ENCODE assay signal across 9 mouse cellular contexts in the genomic region with DNA sequence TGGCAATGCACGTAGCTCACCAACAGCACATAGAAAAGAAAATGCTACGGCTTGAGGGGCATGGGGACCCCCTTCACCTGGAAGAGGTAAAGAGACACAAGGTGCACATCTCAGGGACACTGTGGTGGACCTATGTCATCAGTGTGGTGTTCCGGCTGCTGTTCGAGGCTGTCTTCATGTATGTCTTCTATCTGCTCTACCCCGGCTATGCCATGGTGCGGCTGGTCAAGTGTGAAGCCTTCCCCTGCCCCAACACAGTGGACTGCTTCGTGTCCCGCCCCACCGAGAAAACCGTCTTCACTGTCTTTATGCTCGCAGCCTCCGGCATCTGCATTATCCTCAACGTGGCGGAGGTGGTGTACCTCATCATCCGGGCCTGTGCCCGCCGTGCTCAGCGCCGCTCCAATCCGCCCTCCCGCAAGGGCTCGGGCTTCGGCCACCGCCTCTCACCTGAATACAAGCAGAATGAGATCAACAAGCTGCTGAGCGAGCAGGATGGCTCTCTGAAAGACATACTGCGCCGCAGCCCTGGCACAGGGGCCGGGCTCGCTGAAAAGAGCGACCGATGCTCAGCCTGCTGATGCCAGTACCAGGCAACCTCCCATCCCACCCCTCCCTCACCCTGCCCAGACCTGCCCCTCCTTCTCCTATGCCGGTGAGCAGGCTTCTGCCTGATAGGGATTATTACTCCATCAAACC. TPM values are rescaled to one million over a fixed set of nuclear protein-coding genes. Genes with fewer than 3 reads are reported as not detected.
A peak's percentile ranks its signal among the peaks of the same experiment; 100 is the strongest.
DNase-seq lines count a peak whose midpoint lies in the region; ATAC-seq and TF ChIP-seq lines count a peak whose summit lies in the region.
"Had no signal": no experiment of that assay in that cellular context is flagged by ENCODE, and none has a peak within 500 bp of the region (broad histone marks: within the 10 kb centered on the region; RNA-seq: fewer than 3 reads in every experiment).

No protein-coding gene starts in this region.

- TF ChIP-seq POLR2A in ES-Bruce4 (IDR thresholded peaks at IDR 0.05; ENCODE audit: insufficient read depth, low read length) = no peak

- TF ChIP-seq EP300 in ES-Bruce4 (IDR thresholded peaks at IDR 0.05; ENCODE audit: insufficient read depth, low read depth, low read length) = no peak

- no peak for ATAC-seq in heart, embryonic 13.5 days (ENCODE audit: extremely low read depth, insufficient number of reproducible peaks, low FRiP score, low TSS enrichment)
- ATAC-seq in embryonic facial prominence, embryonic 12.5 days (ENCODE audit: insufficient number of reproducible peaks, insufficient read depth, low FRiP score, low TSS enrichment) = no peak
- no peak for ATAC-seq in liver, embryonic 12.5 days

- 0 out of 2 replicates have a peak, but pooled peaks cover 3% of the 10 kb centered on the region for H3K4me1 ChIP-seq in heart, embryonic 13.5 days
- peaks cover 2% of the 10 kb centered on the region for H3K4me1 ChIP-seq in ES-Bruce4 (ENCODE audit: control insufficient read depth, insufficient read depth, low read length)
- no peaks in the 10 kb centered on the region for H3K4me1 ChIP-seq in embryonic facial prominence, embryonic 12.5 days
- 0 out of 2 replicates have a peak, but pooled peaks cover 7% of the 10 kb centered on the region for H3K4me1 ChIP-seq in liver, embryonic 12.5 days

- no peak overlapping the region for H3K27ac ChIP-seq in heart, embryonic 13.5 days (replicated peaks)
- H3K27ac ChIP-seq in ES-Bruce4 (ENCODE audit: insufficient read depth, low read length) = no peak overlapping the region
- H3K27ac ChIP-seq in embryonic facial prominence, embryonic 12.5 days = no peak overlapping the region
- no peak overlapping the region for H3K27ac ChIP-seq in liver, embryonic 12.5 days

- no peaks in the 10 kb centered on the region for H3K36me3 ChIP-seq in heart, embryonic 13.5 days
- no peaks in the 10 kb centered on the region for H3K36me3 ChIP-seq in ES-Bruce4 (ENCODE audit: control insufficient read depth, insufficient read depth, low read length, poor library complexity, severe bottlenecking)
- H3K36me3 ChIP-seq in embryonic facial prominence, embryonic 12.5 days = no peaks in the 10 kb centered on the region
- H3K36me3 ChIP-seq in liver, embryonic 12.5 days = no peaks in the 10 kb centered on the region

- peak overlapping the region; percentile 62 for H3K4me2 ChIP-seq in heart, embryonic 13.5 days
- H3K4me2 ChIP-seq in embryonic facial prominence, embryonic 12.5 days (replicated peaks) = peak overlapping the region; percentile 39
- H3K4me2 ChIP-seq in liver, embryonic 12.5 days = 0 out of 2 replicates have a peak overlapping the region, but pooled peaks have one; percentile 3

- peak overlapping the region; percentile 28; the same call in 1 of the 2 replicates for H3K9ac ChIP-seq in heart, embryonic 13.5 days
- H3K9ac ChIP-seq in ES-Bruce4 (ENCODE audit: low read depth, poor library complexity, severe bottlenecking) = peak overlapping the region; percentile 50
- no peak overlapping the region for H3K9ac ChIP-seq in embryonic facial prominence, embryonic 12.5 days
- H3K9ac ChIP-seq in liver, embryonic 12.5 days = no peak overlapping the region

- TF ChIP-seq CTCF in ES-Bruce4 (IDR thresholded peaks at IDR 0.05; ENCODE audit: low read depth, low read length) = no peak

- H3K27me3 ChIP-seq in heart, embryonic 13.5 days (replicated peaks) = peaks cover 82% of the 10 kb centered on the region
- no peaks in the 10 kb centered on the region for H3K27me3 ChIP-seq in ES-Bruce4 (ENCODE audit: control insufficient read depth, insufficient read depth, low read length, poor library complexity, severe bottlenecking)
- H3K27me3 ChIP-seq in embryonic facial prominence, embryonic 12.5 days = peaks cover 60% of the 10 kb centered on the region
- H3K27me3 ChIP-seq in liver, embryonic 12.5 days (replicated peaks) = peaks cover 68% of the 10 kb centered on the region
- H3K27me3 ChIP-seq: CH12.LX had no signal

- no peaks in the 10 kb centered on the region for H3K9me3 ChIP-seq in heart, embryonic 13.5 days
- no peaks in the 10 kb centered on the region for H3K9me3 ChIP-seq in ES-Bruce4 (replicated peaks; ENCODE audit: control insufficient read depth, insufficient read depth, low read length, poor library complexity, severe bottlenecking)
- no peaks in the 10 kb centered on the region for H3K9me3 ChIP-seq in embryonic facial prominence, embryonic 12.5 days
- no peaks in the 10 kb centered on the region for H3K9me3 ChIP-seq in liver, embryonic 12.5 days (replicated peaks)

- 21% methylated on average over 32 of the region's 32 CpGs for WGBS in heart, embryonic 13.5 days
- WGBS in embryonic facial prominence, embryonic 12.5 days = 19% methylated on average over 32 of the region's 32 CpGs
- WGBS in liver, embryonic 12.5 days (ENCODE audit: insufficient replicate concordance) = 15% methylated on average over 32 of the region's 32 CpGs

- no peak for DNase-seq in heart, postnatal 36 days
- no peak for DNase-seq in frontal cortex, postnatal 25 days (ENCODE audit: low spot score in 2 of 2)
- DNase-seq in urinary bladder, adult 2 months (ENCODE audit: low spot score) = no peak
- DNase-seq in thymus, postnatal 10 days (ENCODE audit: low spot score in 2 of 2) = no peak

- H3K4me3 ChIP-seq in heart, embryonic 13.5 days = peak overlapping the region; percentile 37
- peak overlapping the region; percentile 35 for H3K4me3 ChIP-seq in ES-Bruce4 (ENCODE audit: low read depth, low read length)
- peak overlapping the region; percentile 20 for H3K4me3 ChIP-seq in embryonic facial prominence, embryonic 12.5 days
- H3K4me3 ChIP-seq in liver, embryonic 12.5 days = no peak overlapping the region

- intact Hi-C loops in heart, postnatal 36 days (cut with DNase I) = no loop called here

RNA-seq across cellular contexts. Expression of a gene that starts 8.4 kb away (rescaled TPM):
- 0.39 and 2.0 TPM in 2 replicates for polyA plus RNA-seq in heart, embryonic 13.5 days (2015; fragmentation: Nextera tagmentation; extraction: Ambion mirVana)
- total RNA-seq in heart, postnatal 36 days (2021) = not detected
- polyA plus RNA-seq in ES-Bruce4 (2011; ENCODE audit: insufficient read depth, insufficient read length, low read depth, missing spikeins) = 2.0 and 2.1 TPM in 2 replicates
- polyA plus RNA-seq in embryonic facial prominence, embryonic 12.5 days (2016; fragmentation: Nextera tagmentation; extraction: Ambion mirVana) = not detected in 2 replicates
- polyA plus RNA-seq in liver, embryonic 12.5 days (2016; fragmentation: Nextera tagmentation; extraction: Ambion mirVana) = 39.3 and 40.7 TPM in 2 replicates
- polyA plus RNA-seq in urinary bladder, adult 2 months (2012; rRNA removed) = 0.07 and 0.21 TPM in 2 replicates
- total RNA-seq: CH12.LX had no signal

RNA-seq across cellular contexts. Expression of a gene that starts 36.1 kb away (rescaled TPM):
- 26.9 and 29.8 TPM in 2 replicates for polyA plus RNA-seq in heart, embryonic 13.5 days (2015; fragmentation: Nextera tagmentation; extraction: Ambion mirVana)
- total RNA-seq in heart, postnatal 36 days (2021) = 10 to 100 TPM; 13.7 to 18.2 TPM
- 39.1 and 40.3 TPM in 2 replicates for polyA plus RNA-seq in ES-Bruce4 (2011; ENCODE audit: insufficient read depth, insufficient read length, low read depth, missing spikeins)
- 40.9 and 46.0 TPM in 2 replicates for polyA plus RNA-seq in embryonic facial prominence, embryonic 12.5 days (2016; fragmentation: Nextera tagmentation; extraction: Ambion mirVana)
- 9.4 and 10.9 TPM in 2 replicates for polyA plus RNA-seq in liver, embryonic 12.5 days (2016; fragmentation: Nextera tagmentation; extraction: Ambion mirVana)
- 47.2 and 52.0 TPM in 2 replicates for polyA plus RNA-seq in urinary bladder, adult 2 months (2012; rRNA removed)

RNA-seq across cellular contexts. Expression of a gene that starts 44.5 kb away (rescaled TPM):
- 236 and 258 TPM in 2 replicates for polyA plus RNA-seq in heart, embryonic 13.5 days (2015; fragmentation: Nextera tagmentation; extraction: Ambion mirVana)
- 10 to 100 TPM; 63.9 to 78.2 TPM for total RNA-seq in heart, postnatal 36 days (2021)
- 464 and 501 TPM in 2 replicates for polyA plus RNA-seq in ES-Bruce4 (2011; ENCODE audit: insufficient read depth, insufficient read length, low read depth, missing spikeins)
- polyA plus RNA-seq in embryonic facial prominence, embryonic 12.5 days (2016; fragmentation: Nextera tagmentation; extraction: Ambion mirVana) = 527 and 544 TPM in 2 replicates
- 193 and 200 TPM in 2 replicates for polyA plus RNA-seq in liver, embryonic 12.5 days (2016; fragmentation: Nextera tagmentation; extraction: Ambion mirVana)
- 145 and 168 TPM in 2 replicates for polyA plus RNA-seq in urinary bladder, adult 2 months (2012; rRNA removed)

Comparison
In these comparisons a context has a peak if more than half of its experiments do, and no peak if none do; other contexts are left out.
1. H3K4me2 ChIP-seq: peak in every context shown above with its lines; median percentile 62 in heart, embryonic 13.5 days; 39 in embryonic facial prominence, embryonic 12.5 days; 3 in liver, embryonic 12.5 days.
2. H3K9ac ChIP-seq: peak in heart, embryonic 13.5 days (single experiment) and ES-Bruce4 (single experiment); none in embryonic facial prominence, embryonic 12.5 days (single experiment) and liver, embryonic 12.5 days (single experiment).
3. RNA of a gene that starts 8.4 kb away (polyA plus RNA-seq): 39.3 to 40.7 TPM in liver, embryonic 12.5 days; 2.0 to 2.1 TPM in ES-Bruce4, 0.39 to 2.0 TPM in heart, embryonic 13.5 days, 0.07 to 0.21 TPM in urinary bladder, adult 2 months and not detected in embryonic facial prominence, embryonic 12.5 days; every median in the first group is over 10 times any median in the second.